Mouse (Mus musculus) intestine, embryonic 14.5 days (tissue): ENCODE data around the gene Srp68. TPM values are rescaled to one million over a fixed set of nuclear protein-coding genes. Genes with fewer than 3 reads are reported as not detected.

Experiments
- ATAC-seq: fragments of 200-750 bp; cut with Nextera tagmentation; replicated peaks from 2 replicates; pipeline ENCODE4 v1.8.0; 2017; ENCODE audit warnings: low read depth, moderate number of reproducible peaks, moderate TSS enrichment, moderate library complexity; ENCODE audit not compliant: low FRiP score, low TSS enrichment
- DNase-seq: peaks from one replicate; pipeline ENCODE4 v3.0.0-alpha.2; 2018; ENCODE audit warnings: low spot score
- H3K27ac ChIP-seq: fragments of 300-500 bp; sonication (generic); 2 replicates; pipeline ENCODE4 v1.5.1; 2014; ENCODE audit warnings: low read depth, mild to moderate bottlenecking, control low read depth
- H3K27me3 ChIP-seq: fragments of 300-500 bp; sonication (generic); replicated peaks from 2 replicates; pipeline ENCODE4 v1.6.1; 2014; ENCODE audit warnings: low read length, control low read depth; ENCODE audit not compliant: control insufficient read depth, insufficient read depth
- H3K36me3 ChIP-seq: fragments of 300-500 bp; sonication (generic); 2 replicates; pipeline ENCODE4 v1.6.1; 2014; ENCODE audit warnings: low read length, control low read depth; ENCODE audit not compliant: control insufficient read depth, insufficient read depth
- H3K4me1 ChIP-seq: fragments of 300-500 bp; sonication (generic); replicated peaks from 2 replicates; pipeline ENCODE4 v1.6.1; 2014; ENCODE audit warnings: low read length, control low read depth, mixed read lengths; ENCODE audit not compliant: control insufficient read depth, insufficient read depth
- H3K4me2 ChIP-seq: fragments of 300-500 bp; sonication (generic); 2 replicates; pipeline ENCODE4 v1.6.1; 2014; ENCODE audit warnings: low read length
- H3K4me3 ChIP-seq: fragments of 300-500 bp; sonication (generic); 2 replicates; pipeline ENCODE4 v1.5.1; 2014; ENCODE audit warnings: low read depth, low read length, control low read depth, mixed read lengths
- H3K9ac ChIP-seq: fragments of 300-500 bp; sonication (generic); 2 replicates; pipeline ENCODE4 v1.6.1; 2014; ENCODE audit warnings: mild to moderate bottlenecking, low read length
- H3K9me3 ChIP-seq: fragments of 300-500 bp; sonication (generic); 2 replicates; pipeline ENCODE4 v1.6.1; 2016; ENCODE audit warnings: low read length, control low read depth; ENCODE audit not compliant: control insufficient read depth
- WGBS: fragments of 180-500 bp; shearing (Covaris S2); extraction: QIAGEN DNeasy Blood & Tissue Kit; methylation state at CpG from one replicate; pipeline ENCODE4 v1.1.7; 2014; 5-methylcytosine and 5-hydroxymethylcytosine counted together
- polyA plus RNA-seq: library from polyadenylated mRNA; unstranded; fragments of >200 nt; fragmentation: Nextera tagmentation; extraction: Ambion mirVana; gene quantifications from 2 replicates; pipeline ENCODE4 v1.2.1, GENCODE M21; 2014

The Srp68 gene
- polyA plus RNA-seq, result 78.1 and 83.2 TPM in 2 replicates

DNA sequence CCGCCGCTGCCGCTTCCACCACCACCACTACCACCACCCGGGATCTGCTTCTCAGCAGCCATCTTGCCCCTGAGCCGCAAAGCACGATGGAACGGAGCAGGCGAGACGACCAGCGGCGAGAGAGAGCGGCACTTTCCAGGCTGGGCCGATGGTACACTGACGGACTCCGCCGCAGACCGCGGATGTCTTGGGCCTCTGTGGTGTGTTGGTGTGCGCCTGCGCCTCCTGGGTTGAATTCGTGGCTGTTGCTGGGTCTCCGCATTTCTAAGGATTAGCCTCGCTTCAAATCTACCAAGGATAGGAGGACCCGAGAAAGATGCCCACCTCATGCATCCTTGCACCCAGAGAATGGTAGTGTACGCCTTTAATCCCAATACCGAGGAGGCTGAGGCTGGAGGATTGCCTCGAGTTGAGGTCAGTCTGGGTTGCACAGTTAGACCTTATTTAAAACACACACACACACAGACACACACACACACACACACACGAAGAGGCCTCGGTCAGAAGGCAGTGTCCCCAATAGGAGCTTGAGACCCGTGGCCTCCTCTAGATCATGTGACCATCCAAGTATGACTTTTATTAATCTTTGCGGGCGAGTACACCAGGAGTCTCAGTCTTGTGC lies at the start of gene Srp68:
TSS of gene Srp68 (minus strand) at position 173 of the 622 bp plus-strand sequence.
- H3K36me3 ChIP-seq, result peaks cover 26% of the 10 kb centered on the region
- H3K9me3 ChIP-seq, result no peaks in the 10 kb centered on the region
- DNase-seq (peak; percentile 93), ATAC-seq (peak; percentile 97)
- peaks cover 17% of the 10 kb centered on the region for H3K4me1 ChIP-seq
- H3K4me2 ChIP-seq, result peak within 1 kb of the TSS; percentile 86
- peak within 1 kb of the TSS; percentile 99 for H3K4me3 ChIP-seq
- peak within 1 kb of the TSS; percentile 92 for H3K9ac ChIP-seq
- no peaks in the 10 kb centered on the region for H3K27me3 ChIP-seq
- 4% methylated on average over 32 of the region's 32 CpGs for WGBS
- H3K27ac ChIP-seq, result peak within 1 kb of the TSS; percentile 80

DNA sequence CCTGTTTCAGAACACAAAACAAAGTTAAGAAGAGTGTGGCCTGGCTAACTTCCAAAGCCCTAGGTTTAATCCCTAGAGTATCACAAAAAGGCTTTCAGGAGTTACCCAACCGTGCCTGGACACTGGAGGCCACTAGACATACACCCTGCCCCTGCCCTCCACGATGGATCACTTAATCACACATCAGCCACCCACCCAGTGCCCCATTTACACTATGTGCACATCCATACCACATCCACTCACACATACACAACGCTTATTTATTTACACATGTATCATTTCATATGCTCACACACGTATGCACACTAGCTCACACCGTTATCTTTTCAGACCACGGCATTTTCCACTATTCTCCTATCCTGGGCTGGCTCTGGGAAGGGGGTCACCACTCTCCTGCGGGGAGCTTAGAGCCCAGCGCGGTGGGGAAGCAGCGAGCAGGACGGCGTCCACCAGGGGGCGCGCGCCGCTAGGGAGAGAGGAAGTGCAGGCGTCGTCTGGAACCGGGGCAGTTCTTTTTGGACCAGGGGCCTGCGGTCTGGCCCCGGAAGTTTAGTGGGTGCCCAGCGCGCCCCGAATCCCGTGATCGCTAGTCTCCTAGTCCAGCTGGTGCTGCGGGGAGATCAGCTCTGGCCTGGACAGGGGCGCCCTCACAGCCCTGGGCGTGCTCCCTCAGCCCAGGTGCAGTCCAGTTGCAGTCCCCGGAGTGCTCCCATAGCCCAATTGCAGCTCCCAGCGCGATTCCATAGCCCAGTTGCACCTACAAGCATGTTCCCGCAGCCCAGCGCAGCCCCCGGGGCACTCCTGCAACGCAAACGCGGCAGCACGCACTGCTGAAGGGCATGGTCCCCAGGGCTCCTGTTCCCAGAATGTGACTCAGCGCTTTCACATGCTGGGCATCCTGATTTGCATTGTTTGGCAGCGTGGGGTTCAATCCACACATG lies 45.0 kb upstream of the Srp68 start:
- H3K4me1 ChIP-seq, result no peaks in the 10 kb centered on the region
- H3K27me3 ChIP-seq, result no peaks in the 10 kb centered on the region
- no peaks in the 10 kb centered on the region for H3K9me3 ChIP-seq
- peak overlapping the region; percentile 38 for H3K4me3 ChIP-seq
- 3% methylated on average over 41 of the region's 41 CpGs for WGBS
- H3K4me2 ChIP-seq, result peak overlapping the region; percentile 100
- no peaks in the 10 kb centered on the region for H3K36me3 ChIP-seq
- H3K9ac ChIP-seq, result peak overlapping the region; percentile 66
- no peak overlapping the region for H3K27ac ChIP-seq
- DNase-seq, result peak; percentile 97
- ATAC-seq, result peak; percentile 88

DNA sequence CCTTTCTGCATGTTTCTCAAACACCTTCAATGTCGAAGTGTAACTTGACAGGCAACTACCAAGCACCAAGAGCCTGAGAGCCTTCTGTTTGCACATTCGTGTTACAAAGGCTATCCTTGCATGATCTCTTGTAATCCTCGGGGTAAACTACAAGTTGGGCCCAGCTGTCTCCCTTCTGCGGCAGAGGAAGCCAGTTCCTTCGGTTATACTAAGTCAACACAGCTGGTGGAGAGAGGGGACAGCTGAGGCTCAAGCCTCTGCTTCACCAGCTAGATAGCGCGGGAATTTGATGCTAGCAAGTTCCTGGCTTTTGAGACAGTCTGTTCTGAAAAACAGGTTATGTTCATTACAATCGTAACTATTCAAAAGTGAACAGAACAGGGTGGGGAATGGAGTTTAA lies 38.3 kb upstream of the Srp68 start:
- Histone ChIP-seq H3K27me3 (no peaks in the 10 kb centered on the region), H3K36me3 (no peaks in the 10 kb centered on the region), H3K27ac (no peak overlapping the region), H3K4me3 (no peak overlapping the region), H3K4me1 (no peaks in the 10 kb centered on the region), H3K4me2 (no peak overlapping the region), H3K9ac (no peak overlapping the region), H3K9me3 (no peaks in the 10 kb centered on the region)
- DNase-seq (no peak), ATAC-seq (no peak; the same call in 1 of the 2 replicates)
- WGBS, result 27% methylated on average over 8 of the region's 8 CpGs

DNA sequence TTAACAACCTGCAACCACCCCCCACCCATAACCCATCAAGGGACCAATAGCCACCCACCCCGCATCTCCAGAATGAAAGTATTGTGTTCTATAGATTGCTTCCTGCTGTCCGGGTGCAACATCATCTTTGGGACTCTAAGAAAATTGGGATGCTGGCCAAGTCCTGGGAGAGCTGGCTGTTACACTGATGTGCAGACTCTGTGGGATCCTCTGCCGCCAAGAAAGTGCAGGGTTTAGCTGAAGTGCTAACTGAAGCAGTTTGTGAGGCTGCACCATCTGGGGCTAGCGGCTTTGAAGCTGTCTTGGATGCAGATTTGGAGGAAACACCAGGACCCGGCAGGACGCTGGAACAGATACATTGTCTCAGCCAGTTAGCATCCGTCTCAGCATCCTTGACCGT lies 37.2 kb upstream of the Srp68 start:
- no peak overlapping the region for H3K4me2 ChIP-seq
- DNase-seq, result no peak
- no peak overlapping the region for H3K9ac ChIP-seq
- no peaks in the 10 kb centered on the region for H3K36me3 ChIP-seq
- 0 out of 2 replicates have a peak, but pooled peaks cover 4% of the 10 kb centered on the region for H3K4me1 ChIP-seq
- H3K9me3 ChIP-seq, result no peaks in the 10 kb centered on the region
- 30% methylated on average over 8 of the region's 8 CpGs for WGBS
- no peaks in the 10 kb centered on the region for H3K27me3 ChIP-seq
- no peak for ATAC-seq
- H3K4me3 ChIP-seq, result no peak overlapping the region
- H3K27ac ChIP-seq, result no peak overlapping the region

DNA sequence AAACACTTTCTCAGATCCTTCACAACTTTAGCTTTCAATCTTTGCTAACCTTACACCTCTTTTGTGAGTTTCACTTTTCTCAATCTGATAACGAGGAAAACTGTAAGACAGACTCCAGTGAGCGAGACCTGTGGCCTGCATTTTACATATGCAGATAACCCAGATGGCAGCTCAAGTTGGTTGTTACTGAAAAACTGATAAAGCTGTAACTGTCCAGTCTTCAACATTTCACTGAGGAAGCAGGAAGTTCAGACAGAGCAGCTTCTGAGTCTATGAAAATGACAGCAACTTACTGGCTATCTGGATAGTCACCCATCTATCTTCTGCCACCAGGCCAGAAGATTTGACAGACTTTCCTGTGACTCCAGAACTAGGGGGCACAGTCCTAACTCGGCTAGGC lies 35.6 kb upstream of the Srp68 start:
- DNase-seq (no peak), ATAC-seq (no peak)
- Histone ChIP-seq H3K4me2 (no peak overlapping the region), H3K9me3 (no peaks in the 10 kb centered on the region), H3K9ac (no peak overlapping the region), H3K27ac (no peak overlapping the region), H3K4me1 (0 out of 2 replicates have a peak, but pooled peaks cover 4% of the 10 kb centered on the region), H3K27me3 (no peaks in the 10 kb centered on the region), H3K36me3 (peaks cover 5% of the 10 kb centered on the region), H3K4me3 (no peak overlapping the region)
- 73% methylated on average over 3 of the region's 3 CpGs for WGBS

DNA sequence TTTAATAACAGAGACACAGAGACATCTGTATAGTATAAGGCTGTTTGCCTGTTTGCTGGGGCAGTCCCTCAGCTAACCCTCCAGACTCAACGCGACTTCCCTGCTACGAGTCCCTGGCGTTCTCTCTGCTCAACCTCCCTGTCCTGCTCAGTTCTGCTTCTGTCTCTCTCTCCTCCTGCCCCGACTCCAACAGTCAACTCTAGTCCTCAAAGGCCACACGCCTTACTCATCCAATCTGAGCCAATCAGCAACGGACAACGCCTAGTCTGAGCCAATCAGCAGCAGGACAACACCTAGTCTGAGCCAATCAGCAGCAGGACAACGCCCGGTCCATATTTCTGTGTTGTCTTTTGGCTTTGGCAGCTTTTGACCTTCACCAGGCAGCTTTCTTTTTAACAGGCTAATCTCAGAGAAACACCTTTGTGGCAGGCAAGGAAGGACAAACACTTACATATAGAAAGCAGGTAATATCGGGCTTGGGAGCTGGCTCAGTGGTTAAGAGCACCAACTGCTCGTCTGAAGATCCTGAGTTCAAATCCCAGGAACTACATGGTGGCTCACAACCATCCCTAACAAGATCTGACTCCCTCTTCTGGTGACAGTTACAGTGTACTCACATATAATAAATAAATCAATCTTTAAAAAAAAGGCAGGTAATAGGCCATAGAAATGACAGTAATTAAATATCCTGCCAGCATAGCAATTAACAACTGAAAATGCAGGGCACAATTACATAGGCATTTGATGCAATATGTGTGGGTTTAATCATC lies 33.9 kb upstream of the Srp68 start:
- no peak for ATAC-seq
- Histone ChIP-seq H3K9me3 (no peaks in the 10 kb centered on the region), H3K27me3 (no peaks in the 10 kb centered on the region), H3K27ac (no peak overlapping the region), H3K9ac (no peak overlapping the region), H3K4me3 (no peak overlapping the region), H3K4me1 (0 out of 2 replicates have a peak, but pooled peaks cover 4% of the 10 kb centered on the region), H3K4me2 (no peak overlapping the region), H3K36me3 (peaks cover 21% of the 10 kb centered on the region)
- no peak for DNase-seq
- WGBS, result 91% methylated on average over 12 of the region's 12 CpGs

DNA sequence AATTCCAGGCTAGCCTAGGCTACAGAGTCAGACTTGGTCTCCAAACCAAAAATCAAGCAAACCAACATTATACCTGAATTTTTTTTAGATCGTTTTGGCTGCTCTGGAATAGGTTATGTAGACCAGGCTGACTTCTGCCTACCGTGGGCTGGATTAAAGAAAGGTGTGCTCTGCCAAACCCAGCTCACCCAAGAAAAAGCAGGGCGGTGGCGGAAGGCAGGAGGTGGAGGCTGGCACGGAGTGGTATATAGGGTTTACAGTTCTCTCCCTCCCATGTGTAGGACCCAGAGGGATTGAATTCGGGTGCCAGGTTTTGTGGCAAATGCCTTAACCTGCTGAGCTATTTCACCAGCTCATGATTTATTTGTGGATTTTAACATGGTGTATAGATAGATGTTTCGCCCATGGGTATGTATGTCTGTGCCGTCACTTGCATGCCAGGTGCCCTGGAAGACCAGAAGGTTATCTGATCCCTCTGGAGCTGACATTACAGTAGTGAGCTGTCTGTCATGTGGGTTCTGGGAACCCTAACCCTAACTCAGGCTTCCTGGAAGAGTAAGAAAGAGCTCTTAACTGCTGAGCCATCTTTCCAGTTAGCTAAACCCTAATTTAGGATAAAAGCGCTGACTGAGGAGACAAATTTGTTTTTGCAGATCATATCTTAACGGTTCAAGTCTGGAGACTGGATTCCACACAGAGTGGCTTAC lies 33.2 kb upstream of the Srp68 start, which contains the start of gene Exoc7:
TSS of gene Exoc7 (minus strand) at position 215 of the 707 bp plus-strand sequence.
- peak within 1 kb of the TSS; percentile 71 for H3K4me2 ChIP-seq
- H3K27ac ChIP-seq, result 0 out of 2 replicates have a peak within 1 kb of the TSS, but pooled peaks have one; percentile 22
- peaks cover 29% of the 10 kb centered on the region for H3K36me3 ChIP-seq
- WGBS, result 85% methylated on average over 10 of the region's 10 CpGs
- H3K9ac ChIP-seq, result peak within 1 kb of the TSS; percentile 58
- no peaks in the 10 kb centered on the region for H3K9me3 ChIP-seq
- peak within 1 kb of the TSS; percentile 64 for H3K4me3 ChIP-seq
- no peaks in the 10 kb centered on the region for H3K27me3 ChIP-seq
- H3K4me1 ChIP-seq, result 0 out of 2 replicates have a peak, but pooled peaks cover 4% of the 10 kb centered on the region
- DNase-seq (no peak), ATAC-seq (no peak)
